Mouse (Mus musculus) spleen, postnatal 10 days (tissue): ENCODE data around the gene Sash1.

Experiments used
- DNase-seq, 2 experiments: peaks; one replicate each; pipeline ENCODE4 v3.0.0; 2021 to 2022; ENCODE audit warnings: low spot score in 2 of 2

Sash1 gene

DNA sequence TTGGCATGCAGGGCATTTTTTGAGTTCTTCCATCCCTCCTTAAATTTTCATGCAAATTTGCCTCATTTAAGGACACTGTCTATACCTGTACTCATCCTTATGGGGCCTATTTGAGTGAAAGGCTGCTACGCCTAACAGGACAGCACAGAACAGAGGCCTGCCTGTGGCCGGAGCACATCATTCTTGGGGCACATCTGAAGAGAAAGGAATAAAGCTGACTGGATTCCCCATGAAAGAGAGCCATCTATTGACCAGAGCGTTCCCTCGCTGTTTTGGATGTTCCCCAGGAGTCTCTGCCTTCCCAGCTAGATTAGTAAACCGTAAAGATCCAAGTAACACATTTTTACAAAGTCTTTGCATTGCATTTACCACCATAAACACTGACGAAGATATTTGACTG is 203.5 kb downstream of the Sash1 start:
- no peak for DNase-seq

DNA sequence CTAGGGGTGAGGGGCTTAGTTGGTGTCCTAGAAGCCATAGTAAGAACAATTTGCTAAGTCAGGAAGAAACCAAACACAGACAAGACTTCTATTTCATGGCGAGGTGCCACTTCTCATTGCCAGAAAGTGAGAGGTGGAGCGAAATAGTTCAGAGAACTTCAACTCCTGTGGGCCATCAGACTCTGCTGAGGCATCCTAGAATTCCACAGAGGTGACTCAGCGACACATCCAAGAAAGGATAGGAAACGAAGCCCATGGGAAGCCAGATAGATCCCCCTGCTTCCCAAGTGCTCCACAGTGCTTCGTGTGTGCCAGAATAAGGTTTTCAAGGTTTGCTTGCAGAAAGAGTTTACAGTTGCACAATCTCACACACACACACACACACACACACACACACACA is 209.1 kb downstream of the Sash1 start:
- no peak for DNase-seq
